Mouse (Mus musculus) C2C12 (cell line): ENCODE measurements around the gene Plcb4.

ENCODE experiments used
- CTCF ChIP-seq: IDR thresholded peaks from one replicate; pipeline ENCODE4 v1.5.1; 2011; ENCODE audit not compliant: control insufficient read depth, insufficient read depth, insufficient read length
- MAX ChIP-seq: IDR thresholded peaks from one replicate; pipeline ENCODE4 v1.6.1; 2011; ENCODE audit warnings: mild to moderate bottlenecking, control low read depth
- MYOG ChIP-seq: IDR thresholded peaks from one replicate; pipeline ENCODE4 v1.6.1; 2011; ENCODE audit not compliant: control insufficient read depth, insufficient read length; ENCODE audit errors: extremely low read depth

- no peak for TF ChIP-seq MAX
- no peak for TF ChIP-seq MYOG
- no peak for TF ChIP-seq CTCF
Measured at GRCm38 (mm10) chr2:135901015-135901414, 242.2 kb downstream of the Plcb4 start.
